Comparison of ENCODE assay signal across 16 mouse cellular contexts in the genomic region with DNA sequence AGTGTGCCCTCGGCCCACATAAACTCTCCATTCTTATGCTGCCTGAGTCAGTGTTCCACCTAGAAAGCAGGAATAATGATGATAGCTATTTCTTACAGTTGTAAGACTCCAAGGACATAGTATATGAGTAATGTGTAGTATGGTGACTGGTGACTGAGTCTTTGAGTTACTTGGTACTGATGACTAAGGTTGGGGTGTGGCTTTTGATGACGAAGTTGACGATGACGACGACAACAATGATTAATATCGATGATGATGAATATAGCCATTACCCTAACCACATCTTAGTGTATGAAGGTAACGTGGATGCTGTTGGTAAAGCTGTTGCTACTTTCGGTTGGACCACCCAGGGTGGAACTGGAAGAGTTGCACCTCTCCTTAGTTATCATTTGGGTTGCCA.
DNase-seq lines count a peak whose midpoint lies in the region.
"Had no signal": no experiment of that assay in that cellular context is flagged by ENCODE, and none has a peak within 500 bp of the region (broad histone marks: within the 10 kb centered on the region; RNA-seq: fewer than 3 reads in every experiment).

No protein-coding gene starts in this region.

- DNase-seq in adrenal gland, adult 2 months = peak; percentile 59
- no peak for DNase-seq in adrenal gland, postnatal 25 days
- peak; percentile 9 for DNase-seq in adrenal gland, postnatal 10 days
- DNase-seq in adrenal gland, adult 8-10 months = no peak
- peak; percentile 28 for DNase-seq in adrenal gland, postnatal 14 days
- DNase-seq in adrenal gland, adult 18-20 months (ENCODE audit: low spot score in 2 of 2) = no peak
- DNase-seq: B cell, adult 2 months; cerebellum, adult 11 months; cerebellum, adult 11-12 months; cerebellum, adult 18-20 months; cerebellum, adult 2 months; cerebellum, adult 8-10 months; cerebellum, adult 9-10 months; cerebellum, adult 9-11 months; cerebellum, postnatal 10 days; cerebellum, postnatal 14 days had no signal

Comparison
In these comparisons a context has a peak if more than half of its experiments do, and no peak if none do; other contexts are left out.
1. DNase-seq: peak in adrenal gland, adult 2 months (single experiment), adrenal gland, postnatal 10 days (single experiment) and adrenal gland, postnatal 14 days (single experiment); none in adrenal gland, postnatal 25 days (single experiment), adrenal gland, adult 8-10 months (single experiment) and adrenal gland, adult 18-20 months (0 of 2).